Mouse (Mus musculus) liver, embryonic 14.5 days (tissue): ENCODE measurements at regions not wholly inside any gene's neighbourhood (a gene's known extent, or its start where the extent isn't known, plus 50 kb on each side); places are given as distances from the start of the nearest gene placed in this dataset.

Experiments used
- ATAC-seq: fragments of 200-750 bp; cut with Nextera tagmentation; 2 replicates; pipeline ENCODE4 v1.8.0; 2017; ENCODE audit warnings: moderate number of reproducible peaks, mild to moderate bottlenecking, moderate library complexity; ENCODE audit not compliant: insufficient read depth
- DNase-seq, 3 experiments: peaks; one replicate each; pipeline ENCODE4 v3.0.0-alpha.2; 2012 to 2013; ENCODE audit warnings: low read depth in 3 of 3, low spot score in 3 of 3
- H3K27ac ChIP-seq: fragments of 300-500 bp; sonication (generic); 2 replicates; pipeline ENCODE4 v1.5.1; 2014; ENCODE audit warnings: moderate library complexity, mild to moderate bottlenecking, control low read depth, inconsistent platforms
- H3K27me3 ChIP-seq: fragments of 300-500 bp; sonication (generic); 2 replicates; pipeline ENCODE4 v1.6.1; 2014; ENCODE audit warnings: mild to moderate bottlenecking, low read length, moderate library complexity; ENCODE audit not compliant: control insufficient read depth, insufficient read depth
- H3K36me3 ChIP-seq: fragments of 300-500 bp; sonication (generic); replicated peaks from 2 replicates; pipeline ENCODE4 v1.6.1; 2014; ENCODE audit warnings: low read depth; ENCODE audit not compliant: control insufficient read depth, insufficient read depth
- H3K4me1 ChIP-seq, 2 experiments: fragments of 200-500 bp in 1 of 2; fragments of 300-500 bp in 1 of 2; sonication (generic) in 1 of 2; replicated peaks; 2 replicates each; pipeline ENCODE4 v1.6.1; 2012 to 2014; ENCODE audit warnings: antibody characterized with exemption in 1 of 2, inconsistent platforms in 1 of 2, low read length in 1 of 2; ENCODE audit not compliant: control insufficient read depth in 2 of 2, insufficient read depth in 2 of 2
- H3K4me2 ChIP-seq: fragments of 300-500 bp; sonication (generic); 2 replicates; pipeline ENCODE4 v1.6.1; 2014; ENCODE audit warnings: low read depth, mild to moderate bottlenecking, control low read depth, moderate library complexity
- H3K4me3 ChIP-seq, 2 experiments: fragments of 200-500 bp in 1 of 2; fragments of 300-500 bp in 1 of 2; sonication (generic) in 1 of 2; 2 replicates each; pipeline ENCODE4 v1.5.1; 2012 to 2014; ENCODE audit warnings: low read depth in 2 of 2, low read length in 2 of 2, mild to moderate bottlenecking in 2 of 2, control low read depth in 1 of 2, inconsistent platforms in 1 of 2, moderate library complexity in 1 of 2; ENCODE audit not compliant: insufficient read depth in 1 of 2
- H3K9ac ChIP-seq: fragments of 300-500 bp; sonication (generic); replicated peaks from 2 replicates; pipeline ENCODE4 v1.6.1; 2014; ENCODE audit warnings: mild to moderate bottlenecking, control low read depth, moderate library complexity
- H3K9me3 ChIP-seq: fragments of 300-500 bp; sonication (generic); 2 replicates; pipeline ENCODE4 v1.6.1; 2016; ENCODE audit warnings: low read length, mixed read lengths; ENCODE audit not compliant: control insufficient read depth
- CTCF ChIP-seq: IDR thresholded peaks from 2 replicates; pipeline ENCODE4 v1.5.1; 2016; ENCODE audit warnings: antibody characterized with exemption, low read depth, control low read depth
- EP300 ChIP-seq: IDR thresholded peaks from 2 replicates; pipeline ENCODE4 v1.6.1; 2016; ENCODE audit warnings: antibody characterized with exemption, low read depth
- WGBS: fragments of 180-500 bp; shearing (Covaris S2); extraction: QIAGEN DNeasy Blood & Tissue Kit; methylation state at CpG from one replicate; pipeline ENCODE4 v1.1.7; 2014; ENCODE audit not compliant: insufficient replicate concordance; 5-methylcytosine and 5-hydroxymethylcytosine counted together

DNA sequence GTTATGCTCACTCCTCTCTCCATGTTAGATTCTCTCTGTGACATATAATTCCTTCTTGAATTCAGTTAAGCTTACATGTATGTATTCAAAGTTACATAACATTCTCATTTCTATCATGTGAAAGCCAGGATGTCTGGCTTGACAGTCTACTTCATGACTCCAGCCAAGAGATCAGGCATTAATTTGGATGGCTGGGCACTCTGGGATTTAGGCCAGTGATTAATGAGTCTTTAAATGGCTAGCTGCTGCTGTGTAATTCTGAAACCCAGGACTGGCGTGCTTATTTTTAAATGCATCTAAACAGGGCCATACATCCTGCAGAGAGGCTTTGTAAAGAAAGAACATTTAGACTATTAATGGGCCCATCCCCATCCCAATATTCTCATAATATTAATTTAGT, 60.9 kb upstream of the Gm10234 start:
- H3K9me3 ChIP-seq, result no peaks in the 10 kb centered on the region
- H3K4me3 ChIP-seq, result no peak overlapping the region
- WGBS, result 41% methylated on average over 1 of the region's 1 CpGs
- H3K36me3 ChIP-seq, result no peaks in the 10 kb centered on the region
- no peak overlapping the region for H3K27ac ChIP-seq
- TF ChIP-seq CTCF (no peak), EP300 (no peak)
- ATAC-seq (no peak), DNase-seq (no peak)
- H3K4me2 ChIP-seq, result no peak overlapping the region
- no peaks in the 10 kb centered on the region for H3K27me3 ChIP-seq
- H3K4me1 ChIP-seq, result no peaks in the 10 kb centered on the region
- H3K9ac ChIP-seq, result no peak overlapping the region

DNA sequence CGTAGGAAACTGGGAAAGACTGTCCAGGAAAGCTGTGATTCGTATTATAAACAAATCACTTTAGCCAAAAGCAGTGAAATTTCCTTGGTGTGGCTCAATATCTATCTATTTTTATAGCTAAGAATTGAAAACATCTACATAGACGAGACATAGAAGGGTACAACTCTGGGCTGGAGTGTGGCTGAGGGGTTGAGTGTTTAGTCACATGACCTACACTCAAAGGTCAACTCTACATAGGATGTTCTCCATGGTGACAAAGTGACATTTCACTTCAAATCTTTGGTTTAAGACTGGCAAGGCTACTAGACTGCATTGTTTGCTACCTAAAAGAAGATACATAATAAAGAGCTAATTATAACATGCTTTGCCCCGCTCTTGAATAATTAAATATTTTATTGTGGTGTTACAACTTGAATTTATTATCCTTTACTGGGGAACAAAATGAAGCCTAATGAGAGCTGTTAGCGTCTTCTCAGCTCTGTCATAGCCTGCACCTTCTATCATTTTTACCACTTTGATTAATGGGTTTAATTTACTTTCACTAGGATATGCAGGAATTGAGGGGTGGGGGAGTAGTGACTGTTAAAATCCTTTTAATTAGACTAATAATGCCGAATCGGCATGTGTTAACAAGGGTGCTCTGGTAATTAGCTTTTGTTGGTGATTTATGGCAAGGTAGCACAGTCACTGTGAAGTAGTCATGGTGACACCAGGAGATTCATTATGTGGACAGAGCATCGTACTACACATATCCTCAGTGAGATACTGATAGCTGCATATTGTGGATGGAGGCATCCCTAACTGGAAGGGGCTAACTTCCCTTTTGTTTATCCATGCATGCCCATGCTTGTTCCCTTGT, 57.7 kb upstream of the Gm10234 start:
- Histone ChIP-seq H3K4me1 (no peaks in the 10 kb centered on the region), H3K27me3 (no peaks in the 10 kb centered on the region), H3K27ac (no peak overlapping the region), H3K36me3 (no peaks in the 10 kb centered on the region), H3K4me2 (no peak overlapping the region), H3K4me3 (no peak overlapping the region), H3K9ac (no peak overlapping the region), H3K9me3 (no peaks in the 10 kb centered on the region)
- ATAC-seq, result no peak
- WGBS, result 53% methylated on average over 8 of the region's 8 CpGs
- no peak for TF ChIP-seq EP300
- TF ChIP-seq CTCF, result no peak
- DNase-seq, result no peak

DNA sequence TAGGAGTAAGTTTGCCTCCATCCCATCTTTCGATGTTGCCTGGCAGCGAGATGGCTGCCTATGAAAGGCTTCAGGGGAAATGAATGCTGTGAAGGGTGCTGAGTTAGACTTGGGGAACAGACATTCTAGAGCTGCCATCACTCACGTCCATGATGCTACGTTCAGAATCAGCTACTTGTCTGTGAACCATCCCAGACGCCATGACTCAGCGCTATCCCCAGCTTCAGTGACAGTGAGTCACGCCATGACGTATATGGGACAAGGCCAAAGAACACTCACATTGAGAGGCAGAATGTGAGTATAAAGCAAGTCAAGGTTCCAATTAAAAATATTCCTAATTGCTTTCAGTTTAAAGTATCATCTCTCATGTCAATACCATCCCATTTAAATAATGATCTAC, 52.4 kb upstream of the Gm10234 start:
- no peak for TF ChIP-seq EP300
- no peak for TF ChIP-seq CTCF
- 67% methylated on average over 8 of the region's 8 CpGs for WGBS
- H3K9me3 ChIP-seq, result no peaks in the 10 kb centered on the region
- H3K36me3 ChIP-seq, result no peaks in the 10 kb centered on the region
- no peak overlapping the region for H3K9ac ChIP-seq
- ATAC-seq, result no peak
- no peak overlapping the region for H3K4me2 ChIP-seq
- no peak for DNase-seq
- H3K4me3 ChIP-seq, result no peak overlapping the region
- no peaks in the 10 kb centered on the region for H3K4me1 ChIP-seq
- H3K27ac ChIP-seq, result no peak overlapping the region
- H3K27me3 ChIP-seq, result no peaks in the 10 kb centered on the region
